ENCODE assay signal across 9 mouse cellular contexts in the genomic region with DNA sequence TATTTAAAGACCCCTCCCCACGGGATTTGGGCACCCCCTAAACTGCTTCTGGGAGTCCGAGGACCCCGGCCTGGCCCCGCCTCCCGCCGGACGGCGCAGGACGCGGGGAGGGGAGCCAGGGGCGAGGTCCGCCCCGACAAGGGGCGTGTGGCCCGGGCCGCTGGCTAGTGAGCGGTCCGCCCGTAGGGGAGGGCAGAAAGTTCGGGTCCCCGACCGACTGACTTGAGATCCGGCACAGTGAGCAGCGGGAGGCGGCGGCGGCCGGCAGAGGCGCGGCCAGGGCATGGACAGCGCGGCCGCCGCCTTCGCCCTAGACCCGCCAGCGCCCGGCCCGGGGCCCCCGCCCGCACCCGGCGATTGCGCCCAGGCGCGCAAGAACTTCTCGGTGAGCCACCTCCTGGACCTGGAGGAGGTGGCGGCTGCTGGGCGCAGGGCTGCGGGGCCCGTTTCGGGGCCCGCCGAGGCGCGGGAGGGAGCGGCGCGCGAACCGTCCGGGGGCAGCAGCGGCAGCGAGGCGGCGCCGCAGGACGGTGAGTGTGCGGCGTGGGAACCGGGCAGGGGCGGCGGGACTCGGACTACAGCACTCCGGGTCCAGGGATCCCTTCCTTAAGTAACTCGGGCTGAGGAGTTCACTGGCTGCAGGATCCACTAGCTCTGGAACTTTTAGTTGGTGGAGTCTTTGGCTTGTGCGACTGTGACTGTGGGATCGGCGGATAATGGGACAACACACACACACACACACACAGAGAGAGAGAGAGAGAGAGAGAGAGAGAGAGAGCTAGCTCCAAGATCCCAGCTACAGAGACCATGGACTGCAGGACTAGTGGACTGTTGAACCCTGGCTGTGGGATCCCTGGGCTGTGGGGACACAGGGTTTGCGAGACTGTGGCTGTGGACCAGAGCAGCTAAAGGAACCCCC. TPM values are rescaled to one million over a fixed set of nuclear protein-coding genes. Genes with fewer than 3 reads are reported as not detected.
DNase-seq lines count a peak whose midpoint lies in the region; ATAC-seq lines count a peak whose summit lies in the region.
"Had no signal": no experiment of that assay in that cellular context is flagged by ENCODE, and none has a peak within 500 bp of the region (broad histone marks: within the 10 kb centered on the region; RNA-seq: fewer than 3 reads in every experiment).

No protein-coding gene starts in this region.

- H3K9me3 ChIP-seq in heart, embryonic 11.5 days (replicated peaks; ENCODE audit: control insufficient read depth, low read length) = no peaks in the 10 kb centered on the region
- H3K9me3 ChIP-seq in hindbrain, embryonic 10.5 days = no peaks in the 10 kb centered on the region
- no peaks in the 10 kb centered on the region for H3K9me3 ChIP-seq in liver, embryonic 16.5 days (replicated peaks; ENCODE audit: control insufficient read depth, low read length)
- H3K9me3 ChIP-seq in stomach, embryonic 15.5 days = no peaks in the 10 kb centered on the region

- WGBS in heart, embryonic 11.5 days (ENCODE audit: insufficient replicate concordance) = under 1% methylated on average over 77 of the region's 80 CpGs
- WGBS in hindbrain, embryonic 10.5 days = under 1% methylated on average over 80 of the region's 80 CpGs
- 2% methylated on average over 79 of the region's 80 CpGs for WGBS in liver, embryonic 16.5 days (ENCODE audit: insufficient replicate concordance)
- WGBS in stomach, embryonic 15.5 days = 1% methylated on average over 80 of the region's 80 CpGs

- H3K36me3 ChIP-seq in heart, embryonic 11.5 days (ENCODE audit: control insufficient read depth, insufficient read depth, low read length) = no peaks in the 10 kb centered on the region
- no peaks in the 10 kb centered on the region for H3K36me3 ChIP-seq in hindbrain, embryonic 10.5 days
- no peaks in the 10 kb centered on the region for H3K36me3 ChIP-seq in liver, embryonic 16.5 days (ENCODE audit: control insufficient read depth, insufficient read depth)
- no peaks in the 10 kb centered on the region for H3K36me3 ChIP-seq in stomach, embryonic 15.5 days

- H3K9ac ChIP-seq in heart, embryonic 11.5 days (ENCODE audit: low read depth, low read length) = peak overlapping the region; percentile 91
- H3K9ac ChIP-seq in liver, embryonic 16.5 days (ENCODE audit: low read depth, low read length) = no peak overlapping the region
- peak overlapping the region; percentile 33; the same call in 1 of the 2 replicates for H3K9ac ChIP-seq in stomach, embryonic 15.5 days

- ATAC-seq in heart, embryonic 11.5 days (replicated peaks; ENCODE audit: insufficient number of reproducible peaks, low FRiP score, low TSS enrichment) = no peak
- no peak for ATAC-seq in liver, embryonic 16.5 days (ENCODE audit: low read depth)
- ATAC-seq in stomach, embryonic 15.5 days (ENCODE audit: insufficient read depth, low FRiP score, low read depth) = 0 out of 2 replicates have a peak, but pooled peaks have one; percentile 33
- ATAC-seq in granulocyte monocyte progenitor cell, adult 5-6 weeks (replicated peaks; ENCODE audit: poor library complexity, severe bottlenecking) = no peak

- peak overlapping the region; percentile 85 for H3K4me3 ChIP-seq in heart, embryonic 11.5 days (ENCODE audit: low read depth, low read length)
- peak overlapping the region; percentile 77 for H3K4me3 ChIP-seq in hindbrain, embryonic 10.5 days
- peak overlapping the region; percentile 45 for H3K4me3 ChIP-seq in liver, embryonic 16.5 days (ENCODE audit: low read depth, low read length)
- H3K4me3 ChIP-seq in stomach, embryonic 15.5 days (replicated peaks) = peak overlapping the region; percentile 55

- no peak for DNase-seq in heart, adult 9 months (ENCODE audit: low spot score in 2 of 2)
- DNase-seq in embryo, embryonic 10 days (ENCODE audit: low spot score) = peak; percentile 55
- DNase-seq in hindbrain, embryonic 10.5 days (ENCODE audit: low spot score) = peak; percentile 54
- DNase-seq in spleen, postnatal 10 days (ENCODE audit: low spot score in 2 of 2) = no peak

- H3K27me3 ChIP-seq in heart, embryonic 11.5 days (ENCODE audit: control insufficient read depth, insufficient read depth, low read length) = peaks cover 11% of the 10 kb centered on the region; the same call in 1 of the 2 replicates
- H3K27me3 ChIP-seq in hindbrain, embryonic 10.5 days (ENCODE audit: insufficient read depth, poor library complexity, severe bottlenecking) = peaks cover 46% of the 10 kb centered on the region
- peaks cover 42% of the 10 kb centered on the region for H3K27me3 ChIP-seq in liver, embryonic 16.5 days (ENCODE audit: control insufficient read depth, insufficient read depth, low read depth, low read length)
- peaks cover 27% of the 10 kb centered on the region for H3K27me3 ChIP-seq in stomach, embryonic 15.5 days (replicated peaks)

- H3K4me1 ChIP-seq in heart, embryonic 11.5 days (ENCODE audit: control insufficient read depth, insufficient read depth, low read length) = peaks cover 45% of the 10 kb centered on the region
- peaks cover 44% of the 10 kb centered on the region for H3K4me1 ChIP-seq in hindbrain, embryonic 10.5 days (replicated peaks)
- no peaks in the 10 kb centered on the region; the same call in 1 of the 2 replicates for H3K4me1 ChIP-seq in liver, embryonic 16.5 days (ENCODE audit: control insufficient read depth, low read depth, low read length)
- peaks cover 11% of the 10 kb centered on the region for H3K4me1 ChIP-seq in stomach, embryonic 15.5 days

- peak overlapping the region; percentile 81 for H3K4me2 ChIP-seq in heart, embryonic 11.5 days
- peak overlapping the region; percentile 56 for H3K4me2 ChIP-seq in liver, embryonic 16.5 days (ENCODE audit: low read depth, low read length)
- peak overlapping the region; percentile 93 for H3K4me2 ChIP-seq in stomach, embryonic 15.5 days

- peak overlapping the region; percentile 84 for H3K27ac ChIP-seq in heart, embryonic 11.5 days (ENCODE audit: low read depth, low read length)
- peak overlapping the region; percentile 87 for H3K27ac ChIP-seq in hindbrain, embryonic 10.5 days
- H3K27ac ChIP-seq in liver, embryonic 16.5 days (ENCODE audit: low read length) = no peak overlapping the region
- no peak overlapping the region for H3K27ac ChIP-seq in stomach, embryonic 15.5 days

RNA-seq across cellular contexts. Expression of a gene that starts 10.6 kb away (rescaled TPM):
- polyA plus RNA-seq in heart, embryonic 11.5 days (2014; fragmentation: Nextera tagmentation; extraction: Ambion mirVana) = 55.8 and 63.2 TPM in 2 replicates
- 40.6 and 43.3 TPM in 2 replicates for polyA plus RNA-seq in hindbrain, embryonic 10.5 days (2016; fragmentation: Nextera tagmentation; extraction: Ambion mirVana)
- polyA plus RNA-seq in liver, embryonic 16.5 days (2015; fragmentation: Nextera tagmentation; extraction: Ambion mirVana) = 0.18 TPM in 1 of 2 replicates, not detected in the other
- polyA plus RNA-seq in stomach, embryonic 15.5 days (2015; fragmentation: Nextera tagmentation; extraction: Ambion mirVana) = 3.8 and 4.3 TPM in 2 replicates
- not detected in 2 replicates for total RNA-seq in granulocyte monocyte progenitor cell, adult 5-6 weeks (2014; fragmentation: Nextera tagmentation)
- not detected in 2 replicates for total RNA-seq in granulocyte monocyte progenitor cell, adult 5-6 weeks (2017)
- total RNA-seq: MEL had no signal

RNA-seq across cellular contexts. Expression of a gene that starts 15.3 kb away (rescaled TPM):
- 20.2 and 22.8 TPM in 2 replicates for polyA plus RNA-seq in heart, embryonic 11.5 days (2014; fragmentation: Nextera tagmentation; extraction: Ambion mirVana)
- 46.1 and 46.5 TPM in 2 replicates for polyA plus RNA-seq in hindbrain, embryonic 10.5 days (2016; fragmentation: Nextera tagmentation; extraction: Ambion mirVana)
- polyA plus RNA-seq in liver, embryonic 16.5 days (2015; fragmentation: Nextera tagmentation; extraction: Ambion mirVana) = 27.8 and 29.1 TPM in 2 replicates
- polyA plus RNA-seq in stomach, embryonic 15.5 days (2015; fragmentation: Nextera tagmentation; extraction: Ambion mirVana) = 29.5 and 30.1 TPM in 2 replicates
- total RNA-seq in granulocyte monocyte progenitor cell, adult 5-6 weeks (2014; fragmentation: Nextera tagmentation) = 8.4 and 18.9 TPM in 2 replicates
- 12.2 and 27.1 TPM in 2 replicates for total RNA-seq in granulocyte monocyte progenitor cell, adult 5-6 weeks (2017)

RNA-seq across cellular contexts. Expression of a gene that starts 37.8 kb away (rescaled TPM):
- 82.6 and 87.5 TPM in 2 replicates for polyA plus RNA-seq in heart, embryonic 11.5 days (2014; fragmentation: Nextera tagmentation; extraction: Ambion mirVana)
- 125 and 134 TPM in 2 replicates for polyA plus RNA-seq in hindbrain, embryonic 10.5 days (2016; fragmentation: Nextera tagmentation; extraction: Ambion mirVana)
- 23.2 and 24.9 TPM in 2 replicates for polyA plus RNA-seq in liver, embryonic 16.5 days (2015; fragmentation: Nextera tagmentation; extraction: Ambion mirVana)
- polyA plus RNA-seq in stomach, embryonic 15.5 days (2015; fragmentation: Nextera tagmentation; extraction: Ambion mirVana) = 78.8 and 82.3 TPM in 2 replicates
- total RNA-seq in granulocyte monocyte progenitor cell, adult 5-6 weeks (2014; fragmentation: Nextera tagmentation) = 20.2 and 26.8 TPM in 2 replicates
- 16.2 and 18.6 TPM in 2 replicates for total RNA-seq in granulocyte monocyte progenitor cell, adult 5-6 weeks (2017)

RNA-seq across cellular contexts. Expression of a gene that starts 42.0 kb away (rescaled TPM):
- polyA plus RNA-seq in heart, embryonic 11.5 days (2014; fragmentation: Nextera tagmentation; extraction: Ambion mirVana) = 1.2 and 1.6 TPM in 2 replicates
- 3.1 and 3.4 TPM in 2 replicates for polyA plus RNA-seq in hindbrain, embryonic 10.5 days (2016; fragmentation: Nextera tagmentation; extraction: Ambion mirVana)
- 0.09 TPM in 1 of 2 replicates, not detected in the other for polyA plus RNA-seq in liver, embryonic 16.5 days (2015; fragmentation: Nextera tagmentation; extraction: Ambion mirVana)
- polyA plus RNA-seq in stomach, embryonic 15.5 days (2015; fragmentation: Nextera tagmentation; extraction: Ambion mirVana) = 2.8 and 2.9 TPM in 2 replicates
- not detected in 2 replicates for total RNA-seq in granulocyte monocyte progenitor cell, adult 5-6 weeks (2014; fragmentation: Nextera tagmentation)
- 0.73 TPM in 1 of 2 replicates, not detected in the other for total RNA-seq in granulocyte monocyte progenitor cell, adult 5-6 weeks (2017)

Comparison
In these comparisons a context has a peak if more than half of its experiments do, and no peak if none do; other contexts are left out.
1. H3K27ac ChIP-seq: peak in heart, embryonic 11.5 days (single experiment) and hindbrain, embryonic 10.5 days (single experiment); none in liver, embryonic 16.5 days (single experiment) and stomach, embryonic 15.5 days (single experiment).
2. DNase-seq: peak in embryo, embryonic 10 days (single experiment) and hindbrain, embryonic 10.5 days (single experiment); none in heart, adult 9 months (0 of 2) and spleen, postnatal 10 days (0 of 2).
3. Peak in every context shown above with its lines, with median percentiles within 50 percentile points of each other: H3K4me2 ChIP-seq and H3K4me3 ChIP-seq.